Mouse (Mus musculus): Measurements from ENCODE around the gene Npm3.

- TF ChIP-seq GATA1 (IDR thresholded peaks at IDR 0.05; ENCODE audit: low read length) = no peak
- TF ChIP-seq TAL1 (IDR thresholded peaks at IDR 0.05; ENCODE audit: low read length) = no peak
Measured at GRCm38 (mm10) chr19:45733564-45733963, 15.8 kb downstream of the Npm3 start.

Data from erythroblast, embryonic 14.5 days (primary cell).